Mouse (Mus musculus) layer of hippocampus, postnatal 36 days (tissue): ENCODE measurements around the gene Pacs1. TPM values are rescaled to one million over a fixed set of nuclear protein-coding genes. Genes with fewer than 3 reads are reported as not detected.

ENCODE experiments used
- DNase-seq, 2 experiments: peaks; one replicate each; pipeline ENCODE4 v3.0.0; 2022
- total RNA-seq, 2 experiments: library from RNA; stranded (reverse); gene quantifications; 2 replicates each; pipeline ENCODE4 v1.2.3; 2021

Gene Pacs1
- 10 to 100 TPM; 52.5 to 55.0 TPM for total RNA-seq

GRCm38 (mm10) chr19:5272801-5273733 is at the start of gene Pacs1:
TSS of gene Pacs1 (minus strand) at chr19:5273119.
- DNase-seq = peak; percentile 87

- DNase-seq = no peak
Observed at GRCm38 (mm10) chr19:5313189-5313588, 40.3 kb upstream of the Pacs1 start.

GRCm38 (mm10) chr19:5309025-5309424 is 36.1 kb upstream of the Pacs1 start:
- no peak for DNase-seq

GRCm38 (mm10) chr19:5306968-5307734 is 34.2 kb upstream of the Pacs1 start:
- peak in 1 of 2 experiments; percentile 14 for DNase-seq

- no peak for DNase-seq
Observed at GRCm38 (mm10) chr19:5306279-5306678, 33.4 kb upstream of the Pacs1 start.

GRCm38 (mm10) chr19:5302455-5302854 is 29.5 kb upstream of the Pacs1 start:
- DNase-seq = peak; percentile 30 to 45

- DNase-seq = no peak
Observed at GRCm38 (mm10) chr19:5300588-5300987, 27.7 kb upstream of the Pacs1 start.

- peak; percentile 61 to 71 for DNase-seq
Observed at GRCm38 (mm10) chr19:5297903-5298800, 25.2 kb upstream of the Pacs1 start, which contains the start of gene Gal3st3. TSS of gene Gal3st3 (plus strand) at chr19:5298331.

- peak; percentile 65 to 76 for DNase-seq
Observed at GRCm38 (mm10) chr19:5296630-5297029, 23.7 kb upstream of the Pacs1 start.

GRCm38 (mm10) chr19:5295736-5296075 is 22.8 kb upstream of the Pacs1 start:
- no peak for DNase-seq

- DNase-seq = peak; percentile 99
Observed at GRCm38 (mm10) chr19:5294972-5295735, 22.2 kb upstream of the Pacs1 start, which contains the start of gene Sf3b2. TSS of gene Sf3b2 (minus strand) at chr19:5295455.

- DNase-seq = no peak
Observed at GRCm38 (mm10) chr19:5278381-5278780, 5.5 kb upstream of the Pacs1 start.

GRCm38 (mm10) chr19:5277140-5277539 is 4.2 kb upstream of the Pacs1 start:
- DNase-seq = no peak

GRCm38 (mm10) chr19:5276531-5276930 is 3.6 kb upstream of the Pacs1 start:
- DNase-seq = no peak

- DNase-seq = no peak
Observed at GRCm38 (mm10) chr19:5275736-5276135, 2.8 kb upstream of the Pacs1 start.

- DNase-seq = no peak
Observed at GRCm38 (mm10) chr19:5274641-5275040, 1.7 kb upstream of the Pacs1 start.

GRCm38 (mm10) chr19:5273916-5274315 is 997 bp upstream of the Pacs1 start:
- DNase-seq = no peak

- DNase-seq = peak; percentile 26
Observed at GRCm38 (mm10) chr19:5272326-5272795, 558 bp downstream of the Pacs1 start.

GRCm38 (mm10) chr19:5271430-5271829 is 1.5 kb downstream of the Pacs1 start:
- no peak for DNase-seq

GRCm38 (mm10) chr19:5269392-5269791 is 3.5 kb downstream of the Pacs1 start:
- no peak for DNase-seq

GRCm38 (mm10) chr19:5268875-5269274 is 4.0 kb downstream of the Pacs1 start:
- DNase-seq = no peak
